Mouse (Mus musculus) limb, embryonic 15.5 days (tissue): ENCODE measurements around the gene Cdrt4. TPM values are rescaled to one million over a fixed set of nuclear protein-coding genes. Genes with fewer than 3 reads are reported as not detected.

ENCODE experiments used
- ATAC-seq: fragments of 200-750 bp; cut with Nextera tagmentation; 2 replicates; pipeline ENCODE4 v1.8.0; 2017; ENCODE audit warnings: low read depth, moderate TSS enrichment; ENCODE audit not compliant: insufficient number of reproducible peaks, low FRiP score, low TSS enrichment
- H3K27ac ChIP-seq: fragments of 300-500 bp; sonication (generic); 2 replicates; pipeline ENCODE4 v1.5.1; 2015; ENCODE audit warnings: moderate library complexity, mild to moderate bottlenecking, inconsistent platforms
- H3K27me3 ChIP-seq: fragments of 300-500 bp; sonication (generic); 2 replicates; pipeline ENCODE4 v1.6.1; 2015; ENCODE audit warnings: inconsistent platforms
- H3K36me3 ChIP-seq: fragments of 300-500 bp; sonication (generic); 2 replicates; pipeline ENCODE4 v1.6.1; 2015; ENCODE audit warnings: inconsistent platforms
- H3K4me1 ChIP-seq: fragments of 300-500 bp; sonication (generic); 2 replicates; pipeline ENCODE4 v1.6.1; 2015; ENCODE audit warnings: inconsistent platforms
- H3K4me2 ChIP-seq: fragments of 300-500 bp; sonication (generic); 2 replicates; pipeline ENCODE4 v1.6.1; 2015; ENCODE audit warnings: mild to moderate bottlenecking, inconsistent platforms
- H3K4me3 ChIP-seq: fragments of 300-500 bp; sonication (generic); 2 replicates; pipeline ENCODE4 v1.5.1; 2015; ENCODE audit warnings: mild to moderate bottlenecking, inconsistent platforms
- H3K9ac ChIP-seq: fragments of 300-500 bp; sonication (generic); 2 replicates; pipeline ENCODE4 v1.6.1; 2015; ENCODE audit warnings: inconsistent platforms
- H3K9me3 ChIP-seq: fragments of 300-500 bp; sonication (generic); 2 replicates; pipeline ENCODE4 v1.6.1; 2016; ENCODE audit warnings: inconsistent platforms
- WGBS: fragments of 180-500 bp; shearing (Covaris S2); methylation state at CpG from one replicate; pipeline ENCODE4 v1.1.7; 2015; 5-methylcytosine and 5-hydroxymethylcytosine counted together
- polyA plus RNA-seq: library from polyadenylated mRNA; unstranded; fragments of >200 nt; fragmentation: Nextera tagmentation; extraction: Ambion mirVana; gene quantifications from 2 replicates; pipeline ENCODE4 v1.2.1, GENCODE M21; 2015

The Cdrt4 gene
- polyA plus RNA-seq, 1 experiment from 2014 or later: 0.22 TPM

DNA sequence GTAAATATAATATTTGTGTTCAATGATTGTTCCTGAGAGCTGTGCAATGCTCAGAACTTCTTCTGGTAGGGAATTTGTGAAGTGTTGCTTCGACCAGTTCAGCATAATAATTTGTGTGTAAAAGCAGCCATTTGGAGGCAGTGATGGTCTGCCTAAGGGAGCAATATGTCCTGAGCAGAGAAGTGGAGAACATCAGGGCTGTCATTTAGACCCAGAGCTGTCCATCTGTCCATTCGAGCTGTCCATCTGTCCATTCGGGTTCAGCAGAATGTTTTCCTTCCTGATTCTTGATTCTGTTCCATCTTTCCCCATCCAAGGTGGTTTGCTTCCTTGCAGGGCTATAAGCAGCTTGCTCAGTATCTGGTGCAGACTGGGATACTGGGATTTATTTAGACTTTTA lies 33.4 kb downstream of the Cdrt4 start:
- no peaks in the 10 kb centered on the region for H3K27me3 ChIP-seq
- H3K4me3 ChIP-seq: no peak overlapping the region
- 63% methylated on average over 3 of the region's 3 CpGs for WGBS
- no peak overlapping the region for H3K4me2 ChIP-seq
- no peak overlapping the region for H3K27ac ChIP-seq
- H3K36me3 ChIP-seq: no peaks in the 10 kb centered on the region
- H3K9ac ChIP-seq: no peak overlapping the region
- no peak for ATAC-seq
- H3K4me1 ChIP-seq: no peaks in the 10 kb centered on the region; the same call in 1 of the 2 replicates
- no peaks in the 10 kb centered on the region for H3K9me3 ChIP-seq

- Histone ChIP-seq H3K4me1 (no peaks in the 10 kb centered on the region; the same call in 1 of the 2 replicates), H3K4me3 (no peak overlapping the region), H3K9me3 (no peaks in the 10 kb centered on the region), H3K9ac (no peak overlapping the region), H3K4me2 (no peak overlapping the region), H3K36me3 (no peaks in the 10 kb centered on the region), H3K27ac (no peak overlapping the region), H3K27me3 (no peaks in the 10 kb centered on the region)
- no peak for ATAC-seq
- 77% methylated on average over 3 of the region's 3 CpGs for WGBS
Observed at GRCm38 (mm10) chr11:62985075-62985474, 34.1 kb downstream of the Cdrt4 start.

DNA sequence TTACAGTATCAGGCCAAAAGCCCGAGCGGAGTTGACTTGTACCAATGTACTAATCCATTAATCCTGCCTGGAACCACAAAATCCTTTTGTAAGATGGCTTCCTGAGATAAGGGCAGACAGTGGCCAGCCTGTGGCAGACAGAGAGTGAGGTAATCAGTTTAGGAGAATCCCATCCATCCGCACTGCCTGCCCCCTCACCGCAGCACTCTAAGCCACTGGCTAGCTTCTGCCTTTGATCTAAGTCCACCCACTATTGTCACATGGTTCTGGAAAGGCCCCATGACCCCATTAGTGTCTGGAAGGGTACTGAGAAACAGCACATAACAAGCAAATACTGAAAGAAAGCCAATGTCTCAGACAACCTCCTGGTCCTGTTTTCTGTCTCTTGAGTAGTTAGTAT lies 35.6 kb downstream of the Cdrt4 start:
- no peaks in the 10 kb centered on the region for H3K36me3 ChIP-seq
- no peaks in the 10 kb centered on the region for H3K27me3 ChIP-seq
- H3K9me3 ChIP-seq: no peaks in the 10 kb centered on the region
- WGBS: 51% methylated on average over 4 of the region's 4 CpGs
- H3K4me1 ChIP-seq: no peaks in the 10 kb centered on the region; the same call in 1 of the 2 replicates
- H3K9ac ChIP-seq: no peak overlapping the region
- no peak overlapping the region for H3K4me3 ChIP-seq
- no peak overlapping the region for H3K4me2 ChIP-seq
- no peak overlapping the region for H3K27ac ChIP-seq
- ATAC-seq: no peak

- no peak overlapping the region for H3K9ac ChIP-seq
- no peaks in the 10 kb centered on the region for H3K27me3 ChIP-seq
- H3K4me1 ChIP-seq: 0 out of 2 replicates have a peak, but pooled peaks cover 2% of the 10 kb centered on the region
- no peaks in the 10 kb centered on the region for H3K9me3 ChIP-seq
- no peak overlapping the region for H3K4me3 ChIP-seq
- WGBS: 95% methylated on average over 3 of the region's 3 CpGs
- H3K27ac ChIP-seq: no peak overlapping the region
- H3K36me3 ChIP-seq: no peaks in the 10 kb centered on the region
- no peak for ATAC-seq
- no peak overlapping the region for H3K4me2 ChIP-seq
Observed at GRCm38 (mm10) chr11:62990150-62990685, 39.2 kb downstream of the Cdrt4 start.

DNA sequence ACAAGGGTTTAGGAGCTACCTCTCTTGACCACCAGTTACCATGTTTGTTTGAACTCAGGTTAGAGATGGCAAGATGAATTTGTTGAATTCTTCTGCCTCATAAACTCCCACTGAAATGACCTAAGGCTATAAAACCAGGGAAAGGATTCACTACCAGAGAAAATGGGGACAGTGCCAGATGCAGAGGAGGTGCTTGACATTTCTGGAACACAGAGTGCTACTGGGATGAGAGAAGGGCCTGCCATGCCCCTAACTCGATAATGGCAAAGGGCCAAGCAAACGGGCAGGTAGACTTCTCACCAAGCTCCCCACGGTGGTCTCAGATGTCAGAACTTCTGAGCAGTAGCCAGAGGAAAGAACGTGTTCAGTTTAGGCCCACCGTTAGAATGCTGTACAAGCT lies 39.8 kb downstream of the Cdrt4 start:
- WGBS: 65% methylated on average over 5 of the region's 5 CpGs
- no peak overlapping the region for H3K4me2 ChIP-seq
- H3K27ac ChIP-seq: no peak overlapping the region; the same call in 1 of the 2 replicates
- H3K27me3 ChIP-seq: no peaks in the 10 kb centered on the region
- no peaks in the 10 kb centered on the region for H3K9me3 ChIP-seq
- ATAC-seq: no peak
- H3K4me3 ChIP-seq: no peak overlapping the region
- no peak overlapping the region for H3K9ac ChIP-seq
- no peaks in the 10 kb centered on the region for H3K36me3 ChIP-seq
- 0 out of 2 replicates have a peak, but pooled peaks cover 7% of the 10 kb centered on the region for H3K4me1 ChIP-seq

GRCm38 (mm10) chr11:62992545-62993242 lies 41.7 kb downstream of the Cdrt4 start:
- 86% methylated on average over 13 of the region's 13 CpGs for WGBS
- Histone ChIP-seq H3K9ac (no peak overlapping the region), H3K4me2 (no peak overlapping the region), H3K9me3 (no peaks in the 10 kb centered on the region), H3K27ac (no peak overlapping the region), H3K4me1 (peaks cover 19% of the 10 kb centered on the region), H3K36me3 (no peaks in the 10 kb centered on the region), H3K27me3 (no peaks in the 10 kb centered on the region), H3K4me3 (no peak overlapping the region)
- ATAC-seq: no peak

DNA sequence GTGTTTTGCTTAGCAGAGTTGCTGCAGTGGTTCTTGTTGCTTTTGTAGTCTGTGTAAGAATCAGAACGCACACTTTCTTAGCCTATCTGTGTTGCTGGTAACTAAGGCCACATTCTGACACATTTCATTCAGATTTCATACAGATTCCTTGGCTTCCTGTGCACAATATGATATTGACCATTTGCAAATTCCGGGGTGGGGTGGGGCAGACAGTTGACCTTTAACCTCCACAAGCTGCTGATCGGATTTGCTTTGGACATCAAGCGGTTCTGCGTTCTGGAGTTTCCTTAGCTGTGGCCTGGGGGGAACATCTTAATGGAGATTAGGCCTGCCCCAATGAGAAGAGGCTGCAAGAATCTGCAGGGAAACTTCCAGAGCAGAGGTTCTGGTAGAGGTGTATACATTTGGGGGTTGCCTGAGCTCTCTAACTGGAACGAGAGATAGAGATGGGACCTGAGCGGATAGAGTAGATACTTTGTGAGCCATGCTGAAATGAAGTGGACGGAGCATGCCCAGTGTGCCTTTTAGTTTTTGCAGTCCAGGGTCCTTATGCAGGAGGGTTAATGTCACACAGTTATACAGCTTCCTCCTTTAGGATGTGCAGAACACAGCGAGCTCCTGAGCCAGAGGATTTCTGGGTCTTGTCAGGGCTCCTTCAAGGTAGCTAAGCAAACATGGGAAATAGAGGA lies 44.2 kb downstream of the Cdrt4 start:
- Histone ChIP-seq H3K4me3 (no peak overlapping the region), H3K27ac (peak overlapping the region; percentile 27), H3K9me3 (no peaks in the 10 kb centered on the region), H3K9ac (no peak overlapping the region), H3K36me3 (no peaks in the 10 kb centered on the region), H3K4me2 (no peak overlapping the region), H3K4me1 (peaks cover 35% of the 10 kb centered on the region), H3K27me3 (no peaks in the 10 kb centered on the region)
- no peak for ATAC-seq
- WGBS: 83% methylated on average over 9 of the region's 9 CpGs

DNA sequence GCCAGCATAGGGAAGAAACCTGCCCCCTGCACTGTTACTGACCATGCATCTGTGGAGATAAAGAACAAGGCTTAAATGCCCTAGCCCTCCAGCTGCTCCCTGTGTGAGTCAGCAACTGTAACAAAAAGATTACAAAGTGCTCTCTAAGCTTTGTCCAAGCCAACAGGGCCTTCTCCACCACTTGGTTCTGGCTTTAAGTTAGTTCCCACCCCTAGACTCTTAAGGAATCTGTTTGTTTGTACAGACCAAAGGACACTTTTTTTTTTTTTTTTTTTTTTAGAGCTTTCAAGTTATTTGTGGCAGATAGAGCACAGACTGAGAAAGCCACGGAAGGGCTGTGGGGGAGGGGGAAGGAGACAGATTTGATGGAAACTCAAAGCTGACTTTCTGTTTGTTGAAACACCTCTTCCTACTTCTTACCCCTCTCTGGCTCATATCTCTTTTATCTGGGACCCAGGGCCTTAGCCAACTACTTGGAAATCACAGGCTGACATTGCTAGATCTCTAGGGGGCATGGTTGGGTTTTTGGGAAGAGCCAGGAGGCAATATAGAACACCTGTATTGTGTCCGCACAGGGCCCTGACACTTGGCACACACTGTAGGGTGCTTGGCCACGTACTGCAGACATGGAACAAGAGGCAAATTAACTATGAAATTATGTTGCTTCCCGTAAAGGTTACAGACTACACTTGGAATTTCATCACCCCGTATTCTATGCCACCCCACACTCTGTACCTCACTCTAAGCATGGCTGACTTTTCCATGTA lies 44.9 kb downstream of the Cdrt4 start:
- no peaks in the 10 kb centered on the region for H3K27me3 ChIP-seq
- no peak for ATAC-seq
- H3K36me3 ChIP-seq: no peaks in the 10 kb centered on the region
- peak overlapping the region; percentile 93 for H3K27ac ChIP-seq
- peaks cover 35% of the 10 kb centered on the region for H3K4me1 ChIP-seq
- H3K9ac ChIP-seq: no peak overlapping the region
- no peak overlapping the region for H3K4me3 ChIP-seq
- H3K9me3 ChIP-seq: no peaks in the 10 kb centered on the region
- WGBS: 64% methylated on average over 5 of the region's 5 CpGs
- no peak overlapping the region for H3K4me2 ChIP-seq

DNA sequence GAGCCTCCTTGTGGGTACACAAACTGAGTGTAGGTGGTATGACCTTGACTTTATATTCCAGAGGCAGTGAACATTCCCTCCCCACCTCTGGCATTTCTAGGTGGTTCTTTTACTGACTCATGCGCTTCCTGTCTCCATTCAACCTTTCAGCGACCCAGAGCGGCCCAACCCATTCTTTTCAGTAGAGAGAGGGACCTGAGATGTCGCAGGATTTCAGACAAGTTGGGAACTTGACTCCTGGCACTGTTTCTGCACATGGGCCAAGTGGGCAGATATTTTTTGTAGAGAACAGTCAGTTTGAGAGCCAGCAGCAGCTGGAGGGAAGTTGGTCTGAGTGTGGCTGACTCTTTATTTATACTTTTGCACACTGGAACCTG lies 45.5 kb downstream of the Cdrt4 start:
- Histone ChIP-seq H3K9me3 (no peaks in the 10 kb centered on the region), H3K27me3 (no peaks in the 10 kb centered on the region), H3K4me3 (no peak overlapping the region), H3K9ac (no peak overlapping the region), H3K4me2 (no peak overlapping the region), H3K27ac (peak overlapping the region; percentile 93), H3K36me3 (no peaks in the 10 kb centered on the region), H3K4me1 (peaks cover 35% of the 10 kb centered on the region)
- ATAC-seq: no peak
- WGBS: 70% methylated on average over 4 of the region's 4 CpGs

DNA sequence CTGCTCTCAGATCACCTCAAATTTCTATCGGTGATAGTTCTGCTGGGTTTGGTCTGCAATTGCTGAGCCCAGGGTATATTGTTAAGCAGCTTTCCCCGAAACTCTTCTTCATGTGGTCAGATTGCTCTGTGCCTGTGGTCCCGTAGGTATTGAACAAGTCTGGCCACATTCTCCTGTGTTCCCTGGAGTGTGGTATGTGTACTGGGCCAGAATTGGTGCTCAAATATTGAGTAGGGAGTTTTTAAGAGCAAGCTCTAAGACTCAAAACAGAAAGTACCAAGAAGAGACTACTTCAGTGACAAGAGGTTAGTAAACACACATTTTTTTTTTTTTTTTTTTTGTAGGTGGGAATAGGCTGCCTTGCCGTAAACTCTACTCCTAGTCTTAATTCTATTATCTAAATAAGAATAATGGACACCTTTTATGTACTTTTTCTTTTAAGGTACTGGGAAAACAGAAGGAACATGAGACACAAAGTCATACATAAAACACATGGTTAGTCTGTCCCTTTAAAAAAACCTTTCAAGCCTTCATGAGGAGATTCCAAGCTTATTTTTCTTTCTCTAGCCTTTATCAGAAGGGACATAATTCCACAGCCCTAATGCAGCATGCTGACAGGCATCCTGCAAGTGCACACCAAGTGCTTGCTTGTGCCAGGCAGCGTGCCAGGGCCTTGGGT lies 46.2 kb downstream of the Cdrt4 start:
- Histone ChIP-seq H3K4me3 (no peak overlapping the region), H3K4me1 (peaks cover 35% of the 10 kb centered on the region), H3K9ac (no peak overlapping the region), H3K27me3 (no peaks in the 10 kb centered on the region), H3K4me2 (no peak overlapping the region), H3K36me3 (no peaks in the 10 kb centered on the region), H3K9me3 (no peaks in the 10 kb centered on the region), H3K27ac (peak overlapping the region; percentile 93)
- no peak for ATAC-seq
- WGBS: 72% methylated on average over 5 of the region's 5 CpGs

DNA sequence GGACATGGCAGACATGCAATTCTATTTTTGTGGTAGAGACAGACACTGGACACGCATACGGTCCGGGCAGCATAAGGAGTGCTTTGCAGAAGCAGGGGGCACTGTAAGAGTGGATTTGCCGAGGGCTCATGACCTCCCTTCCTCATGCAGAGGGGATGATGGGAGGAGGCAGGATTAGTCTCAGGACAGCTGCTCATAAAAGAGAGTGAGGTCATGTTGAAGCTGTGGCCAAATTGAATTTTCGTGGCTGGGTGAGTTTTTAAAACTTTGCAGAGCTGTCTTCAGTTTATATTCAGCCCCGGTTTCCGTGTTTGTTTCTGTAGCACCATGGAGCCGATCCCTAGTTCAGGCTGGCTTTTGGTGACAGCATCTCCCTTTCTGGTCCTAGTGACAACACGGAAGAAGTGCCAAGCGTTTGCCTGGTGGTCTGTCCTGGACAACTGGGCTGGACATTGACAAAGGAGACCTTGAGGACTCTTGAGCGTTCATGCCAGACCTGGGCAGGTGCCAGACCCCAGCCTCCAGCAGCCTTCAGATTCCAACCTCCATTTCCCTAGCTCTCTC lies 46.8 kb downstream of the Cdrt4 start:
- H3K27ac ChIP-seq: peak overlapping the region; percentile 93
- no peaks in the 10 kb centered on the region for H3K9me3 ChIP-seq
- ATAC-seq: peak; percentile 80
- 0 out of 2 replicates have a peak overlapping the region, but pooled peaks have one; percentile 20 for H3K4me2 ChIP-seq
- no peak overlapping the region for H3K9ac ChIP-seq
- no peaks in the 10 kb centered on the region for H3K36me3 ChIP-seq
- 28% methylated on average over 11 of the region's 11 CpGs for WGBS
- no peaks in the 10 kb centered on the region for H3K27me3 ChIP-seq
- peaks cover 35% of the 10 kb centered on the region for H3K4me1 ChIP-seq
- H3K4me3 ChIP-seq: no peak overlapping the region
